30 mouse cellular contexts compared by ENCODE assay signal in genomic region chr15:63709270-63709933, GRCm38 (mm10).
A peak's percentile ranks its signal among the peaks of the same experiment; 100 is the strongest.
DNase-seq lines count a peak whose midpoint lies in the region; ATAC-seq and TF ChIP-seq lines count a peak whose summit lies in the region.
"Had no signal": no experiment of that assay in that cellular context is flagged by ENCODE, and none has a peak within 500 bp of the region (broad histone marks: within the 10 kb centered on the region; RNA-seq: fewer than 3 reads in every experiment).

No protein-coding gene starts in this region.

- 84% methylated on average over 4 of the region's 4 CpGs for WGBS in stomach, embryonic 15.5 days
- 86% methylated on average over 4 of the region's 4 CpGs for WGBS in stomach, postnatal 0 days
- 57% methylated on average over 4 of the region's 4 CpGs for WGBS in liver, embryonic 11.5 days
- WGBS in liver, embryonic 16.5 days (ENCODE audit: insufficient replicate concordance), result 33% methylated on average over 4 of the region's 4 CpGs
- WGBS in heart, adult 2 months, result 88% methylated on average over 4 of the region's 4 CpGs
- 93% methylated on average over 4 of the region's 4 CpGs for WGBS in midbrain, embryonic 16.5 days

- no peaks in the 10 kb centered on the region for H3K9me3 ChIP-seq in stomach, embryonic 15.5 days
- H3K9me3 ChIP-seq in stomach, postnatal 0 days (ENCODE audit: control insufficient read depth, low read length), result no peaks in the 10 kb centered on the region
- H3K9me3 ChIP-seq in liver, embryonic 11.5 days (ENCODE audit: control insufficient read depth, low read length), result no peaks in the 10 kb centered on the region
- no peaks in the 10 kb centered on the region; the same call in 1 of the 2 replicates for H3K9me3 ChIP-seq in liver, embryonic 16.5 days (replicated peaks; ENCODE audit: control insufficient read depth, low read length)
- no peaks in the 10 kb centered on the region for H3K9me3 ChIP-seq in midbrain, embryonic 16.5 days (replicated peaks; ENCODE audit: control insufficient read depth, low read length, poor library complexity, severe bottlenecking)
- H3K9me3 ChIP-seq: embryonic facial prominence, embryonic 10.5 days; embryonic facial prominence, embryonic 15.5 days; limb, embryonic 15.5 days; lung, embryonic 15.5 days; midbrain, embryonic 12.5 days had no signal

- no peak overlapping the region for H3K4me2 ChIP-seq in stomach, embryonic 15.5 days
- H3K4me2 ChIP-seq in stomach, postnatal 0 days (replicated peaks; ENCODE audit: low read depth), result no peak overlapping the region
- H3K4me2 ChIP-seq in liver, embryonic 11.5 days, result peak overlapping the region; percentile 32
- H3K4me2 ChIP-seq in liver, embryonic 16.5 days (ENCODE audit: low read depth, low read length), result peak overlapping the region; percentile 6
- H3K4me2 ChIP-seq in midbrain, embryonic 16.5 days (ENCODE audit: low read length), result no peak overlapping the region
- H3K4me2 ChIP-seq: embryonic facial prominence, embryonic 15.5 days; heart, embryonic 13.5 days; hindbrain, embryonic 14.5 days; limb, embryonic 15.5 days; lung, embryonic 15.5 days; midbrain, embryonic 12.5 days had no signal

- H3K79me2 ChIP-seq in heart, adult 2 months (replicated peaks; ENCODE audit: control insufficient read depth, insufficient read depth, low read length), result no peaks in the 10 kb centered on the region

- no peak for TF ChIP-seq CTCF in stomach, postnatal 0 days (IDR thresholded peaks at IDR 0.05; ENCODE audit: low read depth)
- no peak for TF ChIP-seq CTCF in heart, adult 2 months (IDR thresholded peaks at IDR 0.05)

- no peak for TF ChIP-seq EP300 in stomach, postnatal 0 days (optimal IDR thresholded peaks at IDR 0.05)
- TF ChIP-seq EP300 in heart, adult 2 months (IDR thresholded peaks at IDR 0.05; ENCODE audit: insufficient read depth, low read depth, low read length), result no peak

- DNase-seq in stomach, postnatal 0 days (ENCODE audit: low spot score), result no peak
- DNase-seq in liver, embryonic 11.5 days (ENCODE audit: low spot score), result no peak
- no peak for DNase-seq in heart, adult 2 months
- DNase-seq in cerebellum, adult 9-10 months, result no peak
- no peak for DNase-seq in gastrocnemius, postnatal 36 days
- DNase-seq: adrenal gland, postnatal 14 days; cerebellum, adult 18-20 months; cerebellum, postnatal 25 days; gastrocnemius, adult 2 months; heart, postnatal 10 days; kidney, adult 18-20 months; kidney, postnatal 36 days; left cerebral cortex, postnatal 4 days; retina, postnatal 1 day; right cerebral cortex, postnatal 25 days; spleen, adult 18-20 months; thymus, adult 2 months; thymus, postnatal 36 days had no signal

- no peaks in the 10 kb centered on the region for H3K27me3 ChIP-seq in stomach, embryonic 15.5 days (replicated peaks)
- H3K27me3 ChIP-seq in stomach, postnatal 0 days (ENCODE audit: control insufficient read depth, insufficient read depth, low read length), result no peaks in the 10 kb centered on the region
- no peaks in the 10 kb centered on the region for H3K27me3 ChIP-seq in liver, embryonic 11.5 days (replicated peaks; ENCODE audit: control insufficient read depth, insufficient read depth, low read length)
- no peaks in the 10 kb centered on the region for H3K27me3 ChIP-seq in liver, embryonic 16.5 days (ENCODE audit: control insufficient read depth, insufficient read depth, low read depth, low read length)
- H3K27me3 ChIP-seq in heart, adult 2 months (ENCODE audit: control insufficient read depth, insufficient read depth, low read length), result no peaks in the 10 kb centered on the region; the same call in 1 of the 2 replicates
- H3K27me3 ChIP-seq in midbrain, embryonic 16.5 days (ENCODE audit: control insufficient read depth, insufficient read depth, low read depth, low read length), result no peaks in the 10 kb centered on the region
- H3K27me3 ChIP-seq: embryonic facial prominence, embryonic 15.5 days; heart, embryonic 13.5 days; limb, embryonic 15.5 days; lung, embryonic 15.5 days; midbrain, embryonic 12.5 days had no signal

- no peak overlapping the region for H3K4me3 ChIP-seq in stomach, embryonic 15.5 days (replicated peaks)
- no peak overlapping the region for H3K4me3 ChIP-seq in stomach, postnatal 0 days (ENCODE audit: low read depth, low read length)
- no peak overlapping the region for H3K4me3 ChIP-seq in liver, embryonic 11.5 days (ENCODE audit: low read depth, low read length)
- no peak overlapping the region for H3K4me3 ChIP-seq in liver, embryonic 16.5 days (ENCODE audit: low read depth, low read length)
- H3K4me3 ChIP-seq in heart, adult 2 months, result no peak overlapping the region
- no peak overlapping the region for H3K4me3 ChIP-seq in midbrain, embryonic 16.5 days (ENCODE audit: low read depth, low read length)
- H3K4me3 ChIP-seq: embryonic facial prominence, embryonic 10.5 days; embryonic facial prominence, embryonic 15.5 days; gastrocnemius, adult 2 months; heart, embryonic 13.5 days; layer of hippocampus, adult 2 months; limb, embryonic 15.5 days; lung, embryonic 15.5 days; midbrain, embryonic 12.5 days had no signal

- no peak overlapping the region for H3K27ac ChIP-seq in stomach, embryonic 15.5 days
- H3K27ac ChIP-seq in stomach, postnatal 0 days (replicated peaks), result no peak overlapping the region
- H3K27ac ChIP-seq in liver, embryonic 11.5 days (ENCODE audit: low read depth, low read length), result peak overlapping the region; percentile 88
- peak overlapping the region; percentile 68 for H3K27ac ChIP-seq in liver, embryonic 16.5 days (ENCODE audit: low read length)
- no peak overlapping the region for H3K27ac ChIP-seq in heart, adult 2 months
- no peak overlapping the region for H3K27ac ChIP-seq in midbrain, embryonic 16.5 days (ENCODE audit: low read length)
- H3K27ac ChIP-seq: embryonic facial prominence, embryonic 10.5 days; embryonic facial prominence, embryonic 15.5 days; gastrocnemius, adult 2 months; heart, embryonic 13.5 days; hindbrain, embryonic 14.5 days; layer of hippocampus, adult 2 months; limb, embryonic 15.5 days; lung, embryonic 15.5 days; midbrain, embryonic 12.5 days had no signal

- intact Hi-C loops in heart, adult 2 months (cut with DNase I), result no loop called here
- intact Hi-C loops in gastrocnemius, postnatal 36 days (cut with DNase I), result no loop called here

- no peaks in the 10 kb centered on the region for H3K4me1 ChIP-seq in stomach, embryonic 15.5 days
- H3K4me1 ChIP-seq in stomach, postnatal 0 days (replicated peaks; ENCODE audit: control insufficient read depth, insufficient read depth), result no peaks in the 10 kb centered on the region
- peaks cover 6% of the 10 kb centered on the region for H3K4me1 ChIP-seq in liver, embryonic 11.5 days (replicated peaks; ENCODE audit: control insufficient read depth, insufficient read depth, low read length)
- peaks cover 11% of the 10 kb centered on the region; the same call in 1 of the 2 replicates for H3K4me1 ChIP-seq in liver, embryonic 16.5 days (ENCODE audit: control insufficient read depth, low read depth, low read length)
- no peaks in the 10 kb centered on the region for H3K4me1 ChIP-seq in heart, adult 2 months (ENCODE audit: control insufficient read depth, insufficient read depth, low read length)
- H3K4me1 ChIP-seq in midbrain, embryonic 16.5 days (ENCODE audit: control insufficient read depth, insufficient read depth, low read length), result no peaks in the 10 kb centered on the region
- H3K4me1 ChIP-seq: embryonic facial prominence, embryonic 15.5 days; limb, embryonic 15.5 days; lung, embryonic 15.5 days; midbrain, embryonic 12.5 days had no signal

- no peaks in the 10 kb centered on the region for H3K36me3 ChIP-seq in stomach, embryonic 15.5 days
- no peaks in the 10 kb centered on the region for H3K36me3 ChIP-seq in stomach, postnatal 0 days (ENCODE audit: control insufficient read depth, insufficient read depth, low read length)
- no peaks in the 10 kb centered on the region for H3K36me3 ChIP-seq in liver, embryonic 11.5 days (ENCODE audit: control insufficient read depth, insufficient read depth, low read length)
- no peaks in the 10 kb centered on the region for H3K36me3 ChIP-seq in liver, embryonic 16.5 days (ENCODE audit: control insufficient read depth, insufficient read depth)
- no peaks in the 10 kb centered on the region for H3K36me3 ChIP-seq in heart, adult 2 months (ENCODE audit: control insufficient read depth, insufficient read depth, low read length)
- H3K36me3 ChIP-seq in midbrain, embryonic 16.5 days (ENCODE audit: control insufficient read depth, insufficient read depth, low read length), result no peaks in the 10 kb centered on the region
- H3K36me3 ChIP-seq: embryonic facial prominence, embryonic 10.5 days; embryonic facial prominence, embryonic 15.5 days; heart, embryonic 13.5 days; limb, embryonic 15.5 days; lung, embryonic 15.5 days; midbrain, embryonic 12.5 days had no signal

- ATAC-seq in stomach, embryonic 15.5 days (ENCODE audit: insufficient read depth, low FRiP score, low read depth), result peak; percentile 68; the same call in 1 of the 2 replicates
- ATAC-seq in stomach, postnatal 0 days (ENCODE audit: low FRiP score, low TSS enrichment), result no peak
- peak; percentile 96 for ATAC-seq in liver, embryonic 11.5 days (replicated peaks; ENCODE audit: low FRiP score)
- ATAC-seq in liver, embryonic 16.5 days (ENCODE audit: low read depth), result peak; percentile 87
- no peak for ATAC-seq in midbrain, embryonic 16.5 days
- ATAC-seq: forebrain, embryonic 14.5 days had no signal

- TF ChIP-seq POLR2A in heart, adult 2 months (IDR thresholded peaks at IDR 0.05; ENCODE audit: insufficient read depth, low read depth, low read length), result no peak

- no peak overlapping the region for H3K9ac ChIP-seq in stomach, embryonic 15.5 days
- no peak overlapping the region for H3K9ac ChIP-seq in stomach, postnatal 0 days (ENCODE audit: low read length)
- no peak overlapping the region for H3K9ac ChIP-seq in liver, embryonic 11.5 days (ENCODE audit: low read depth, low read length)
- H3K9ac ChIP-seq in liver, embryonic 16.5 days (ENCODE audit: low read depth, low read length), result no peak overlapping the region
- H3K9ac ChIP-seq in heart, adult 2 months (ENCODE audit: low read depth, low read length), result no peak overlapping the region
- H3K9ac ChIP-seq in midbrain, embryonic 16.5 days (ENCODE audit: low read depth, low read length), result no peak overlapping the region
- H3K9ac ChIP-seq: embryonic facial prominence, embryonic 15.5 days; heart, embryonic 13.5 days; hindbrain, embryonic 14.5 days; limb, embryonic 15.5 days; lung, embryonic 15.5 days; midbrain, embryonic 12.5 days had no signal

Comparison
In these comparisons a context has a peak if more than half of its experiments do, and no peak if none do; other contexts are left out.
1. ATAC-seq: peak in stomach, embryonic 15.5 days (single experiment), liver, embryonic 11.5 days (single experiment) and liver, embryonic 16.5 days (single experiment); none in stomach, postnatal 0 days (single experiment) and midbrain, embryonic 16.5 days (single experiment).
2. H3K27ac ChIP-seq: peak in liver, embryonic 11.5 days (single experiment) and liver, embryonic 16.5 days (single experiment); none in stomach, embryonic 15.5 days (single experiment), stomach, postnatal 0 days (single experiment), heart, adult 2 months (single experiment) and midbrain, embryonic 16.5 days (single experiment).
3. H3K4me2 ChIP-seq: peak in liver, embryonic 11.5 days (single experiment) and liver, embryonic 16.5 days (single experiment); none in stomach, embryonic 15.5 days (single experiment), stomach, postnatal 0 days (single experiment) and midbrain, embryonic 16.5 days (single experiment).